Mouse (Mus musculus) erythroblast, embryonic 14.5 days (primary cell): ENCODE measurements around the gene Asxl2. TPM values are rescaled to one million over a fixed set of nuclear protein-coding genes. Genes with fewer than 3 reads are reported as not detected.
"Not testable (repeated sequence)": the region's sequence is repeated elsewhere in the genome, so short reads cannot be mapped to it uniquely, and the experiment has no call there.

Experiments
- H3K27me3 ChIP-seq: 2 replicates; pipeline ENCODE4 v1.6.1; 2012; ENCODE audit warnings: inconsistent platforms; ENCODE audit not compliant: control insufficient read depth
- H3K36me3 ChIP-seq: 2 replicates; pipeline ENCODE4 v1.6.1; 2012; ENCODE audit warnings: mild to moderate bottlenecking, inconsistent platforms; ENCODE audit not compliant: control insufficient read depth
- H3K4me1 ChIP-seq: 2 replicates; pipeline ENCODE4 v1.6.1; 2012; ENCODE audit warnings: inconsistent platforms; ENCODE audit not compliant: control insufficient read depth
- H3K4me3 ChIP-seq: replicated peaks from 2 replicates; pipeline ENCODE3; 2012; ENCODE audit warnings: moderate library complexity, mild to moderate bottlenecking, inconsistent platforms
- H3K9me3 ChIP-seq: 2 replicates; pipeline ENCODE4 v1.6.1; 2012; ENCODE audit warnings: low read length, inconsistent platforms, mixed read lengths; ENCODE audit not compliant: control insufficient read depth
- GATA1 ChIP-seq: IDR thresholded peaks from 2 replicates; pipeline ENCODE4 v1.6.1; 2012; ENCODE audit warnings: low read length, inconsistent platforms, mixed read lengths
- TAL1 ChIP-seq: IDR thresholded peaks from 3 replicates; pipeline ENCODE4 v1.6.1; 2012; ENCODE audit warnings: low read length, inconsistent platforms, mixed read lengths
- polyA plus RNA-seq: library from polyadenylated mRNA; stranded (reverse); fragments of >175 nt; gene quantifications from 2 replicates; pipeline ENCODE4 v1.2.3, GENCODE M21; 2012

Gene Asxl2
- polyA plus RNA-seq, 1 experiment = 1.1 TPM

GRCm38 (mm10) chr12:3391276-3391675, 35.4 kb upstream of the Asxl2 start:
- Histone ChIP-seq H3K27me3 (no peaks in the 10 kb centered on the region), H3K36me3 (no peaks in the 10 kb centered on the region), H3K4me3 (no peak overlapping the region), H3K9me3 (no peaks in the 10 kb centered on the region), H3K4me1 (peaks cover 9% of the 10 kb centered on the region)
- no peak for TF ChIP-seq GATA1

GRCm38 (mm10) chr12:3393140-3393539, 33.5 kb upstream of the Asxl2 start:
- Histone ChIP-seq H3K4me1 (peaks cover 9% of the 10 kb centered on the region), H3K4me3 (no peak overlapping the region), H3K9me3 (no peaks in the 10 kb centered on the region), H3K36me3 (no peaks in the 10 kb centered on the region), H3K27me3 (no peaks in the 10 kb centered on the region)
- TF ChIP-seq TAL1 (no peak), GATA1 (no peak)

DNA sequence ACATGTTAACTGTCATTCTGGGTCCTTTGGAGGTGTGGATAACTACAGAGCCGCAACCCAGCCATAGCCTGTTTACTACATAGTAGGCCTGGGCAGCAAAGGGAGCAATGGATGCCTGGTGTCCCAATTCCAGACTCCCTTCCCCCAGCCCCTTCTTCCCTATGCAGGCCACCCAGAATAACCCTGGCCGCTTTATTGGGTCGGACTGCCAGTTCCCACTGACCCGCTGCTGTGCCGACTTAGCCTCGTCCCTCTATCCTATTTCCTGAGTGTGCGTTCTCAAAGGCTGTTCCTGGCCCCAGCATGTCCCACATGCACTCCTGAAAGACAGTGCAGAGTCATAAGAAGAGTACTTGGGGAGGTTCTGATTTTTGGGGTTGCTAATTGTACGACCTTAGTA, 29.7 kb upstream of the Asxl2 start:
- H3K36me3 ChIP-seq = no peaks in the 10 kb centered on the region
- no peak overlapping the region for H3K4me3 ChIP-seq
- no peaks in the 10 kb centered on the region for H3K4me1 ChIP-seq
- H3K9me3 ChIP-seq = no peaks in the 10 kb centered on the region
- TF ChIP-seq TAL1 = no peak
- TF ChIP-seq GATA1 = no peak
- no peaks in the 10 kb centered on the region for H3K27me3 ChIP-seq

DNA sequence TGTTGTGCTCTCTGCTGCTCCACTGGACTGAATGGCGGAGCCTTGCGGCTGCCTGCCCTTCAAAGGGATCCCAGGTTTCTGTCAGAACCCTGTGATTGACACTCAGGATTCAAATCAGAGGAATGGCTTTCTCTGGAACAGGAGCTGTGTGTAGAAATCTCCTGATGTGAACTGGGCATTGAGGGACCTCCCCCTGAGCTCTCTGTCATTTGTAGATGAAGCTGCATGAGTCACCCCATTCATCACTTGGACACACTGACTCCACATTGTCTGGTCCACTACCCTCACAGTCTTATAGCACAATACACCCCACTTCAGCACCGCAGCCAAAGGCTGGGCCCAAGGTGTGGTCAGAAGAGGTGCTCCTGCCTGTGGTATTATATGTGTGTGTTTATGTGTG, 21.0 kb upstream of the Asxl2 start:
- peaks cover 25% of the 10 kb centered on the region for H3K36me3 ChIP-seq
- H3K9me3 ChIP-seq, H3K27me3 ChIP-seq, H3K4me3 ChIP-seq, H3K4me1 ChIP-seq: not testable (repeated sequence)

DNA sequence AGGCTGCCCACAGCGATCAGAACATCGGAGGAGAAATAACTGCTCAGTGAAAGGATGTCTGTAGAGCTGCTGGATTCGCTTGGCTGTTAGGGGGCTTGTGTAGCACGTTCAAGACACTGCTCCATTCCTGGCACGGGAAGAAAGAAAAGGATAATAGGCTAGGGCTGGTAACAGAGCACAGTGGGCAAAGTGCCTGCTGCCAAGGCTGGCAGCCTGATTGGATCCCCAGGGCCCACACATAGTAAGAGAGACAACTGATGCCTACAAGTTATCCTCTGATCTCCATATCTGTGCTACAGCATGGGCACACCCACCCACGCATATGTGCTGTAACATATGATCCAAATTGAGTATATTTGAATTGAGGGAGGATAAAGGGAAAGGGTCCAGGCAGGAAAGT, 20.1 kb upstream of the Asxl2 start:
- TF ChIP-seq TAL1 (no peak), GATA1 (no peak)
- Histone ChIP-seq H3K4me1 (no peaks in the 10 kb centered on the region), H3K27me3 (no peaks in the 10 kb centered on the region), H3K36me3 (peaks cover 25% of the 10 kb centered on the region), H3K4me3 (no peak overlapping the region), H3K9me3 (no peaks in the 10 kb centered on the region)

DNA sequence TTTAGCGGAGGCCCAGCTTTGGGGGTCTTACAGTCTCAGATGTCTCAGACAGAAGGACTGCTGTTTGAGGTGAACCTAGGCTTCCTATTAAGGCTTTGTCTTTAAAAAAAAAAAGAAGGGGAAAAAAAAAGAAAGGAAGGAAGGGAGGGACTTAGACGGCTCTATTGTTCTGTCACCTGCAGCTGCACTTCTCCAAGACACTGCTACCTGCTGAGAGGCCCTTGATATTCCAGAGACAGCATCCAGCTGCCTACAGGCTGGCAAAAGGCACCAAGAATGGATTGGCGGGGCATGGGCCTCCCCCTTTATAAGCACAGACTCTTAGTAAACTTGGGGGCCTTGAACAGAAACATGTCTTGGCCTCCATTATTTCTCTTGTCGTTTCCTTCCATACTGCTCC, 11.7 kb upstream of the Asxl2 start:
- Histone ChIP-seq H3K4me1 (no peaks in the 10 kb centered on the region), H3K4me3 (no peak overlapping the region), H3K27me3 (no peaks in the 10 kb centered on the region), H3K36me3 (peaks cover 29% of the 10 kb centered on the region), H3K9me3 (peaks cover 6% of the 10 kb centered on the region)
- no peak for TF ChIP-seq GATA1
- TF ChIP-seq TAL1 = no peak

- TF ChIP-seq GATA1 (no peak), TAL1 (no peak)
- no peaks in the 10 kb centered on the region for H3K4me1 ChIP-seq
- H3K4me3 ChIP-seq = no peak overlapping the region
- H3K36me3 ChIP-seq = peaks cover 52% of the 10 kb centered on the region
- peaks cover 6% of the 10 kb centered on the region for H3K9me3 ChIP-seq
- H3K27me3 ChIP-seq = no peaks in the 10 kb centered on the region
Measured at GRCm38 (mm10) chr12:3418761-3419160, 7.9 kb upstream of the Asxl2 start.

DNA sequence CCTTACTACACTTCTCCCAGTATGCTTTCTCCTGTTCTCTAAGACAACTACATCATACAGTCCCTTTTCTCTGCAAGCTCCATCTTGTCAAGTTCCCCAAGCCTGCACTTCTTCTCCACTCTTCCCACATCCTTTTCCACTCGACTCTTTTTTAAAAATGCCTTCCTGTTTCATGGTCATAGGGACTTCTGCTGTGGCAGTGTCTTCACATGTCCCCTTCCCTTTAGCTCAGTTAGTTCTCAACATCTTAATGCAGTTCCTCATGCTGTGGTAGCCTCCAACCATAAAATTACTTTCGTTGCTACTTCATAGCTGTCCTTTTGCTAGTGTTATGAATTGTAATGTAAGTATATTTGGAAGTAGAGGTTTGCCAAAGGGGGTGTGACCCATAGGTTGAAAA, 6.1 kb upstream of the Asxl2 start:
- Histone ChIP-seq H3K27me3 (no peaks in the 10 kb centered on the region), H3K4me1 (peaks cover 14% of the 10 kb centered on the region), H3K4me3 (no peak overlapping the region), H3K36me3 (peaks cover 48% of the 10 kb centered on the region), H3K9me3 (no peaks in the 10 kb centered on the region)
- TF ChIP-seq TAL1 (no peak), GATA1 (no peak)

DNA sequence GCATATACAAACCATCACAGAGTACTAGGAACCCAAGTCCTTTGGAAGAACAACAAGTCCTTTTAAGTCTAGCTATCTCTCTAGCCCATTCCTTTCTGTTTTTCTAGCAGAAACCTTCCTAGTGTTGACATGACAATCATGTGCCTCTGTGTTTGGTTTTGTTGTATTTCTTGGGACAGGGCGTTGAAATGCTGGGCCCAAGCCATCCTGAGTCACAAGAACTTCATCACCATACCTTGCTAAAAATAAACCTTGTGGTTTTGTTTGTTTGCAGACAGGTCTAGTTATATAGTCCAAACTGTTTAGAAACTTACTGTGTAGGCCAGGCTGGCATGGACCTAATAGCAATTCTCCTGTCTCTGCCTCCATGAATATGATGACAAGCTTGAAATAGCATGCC, 3.9 kb upstream of the Asxl2 start:
- Histone ChIP-seq H3K27me3 (no peaks in the 10 kb centered on the region), H3K9me3 (no peaks in the 10 kb centered on the region), H3K36me3 (peaks cover 36% of the 10 kb centered on the region), H3K4me3 (no peak overlapping the region), H3K4me1 (peaks cover 21% of the 10 kb centered on the region)
- TF ChIP-seq TAL1 (no peak), GATA1 (no peak)

GRCm38 (mm10) chr12:3424179-3424578, 2.5 kb upstream of the Asxl2 start:
- H3K27me3 ChIP-seq = no peaks in the 10 kb centered on the region
- TF ChIP-seq TAL1 (no peak), GATA1 (no peak)
- peaks cover 30% of the 10 kb centered on the region for H3K36me3 ChIP-seq
- H3K9me3 ChIP-seq = no peaks in the 10 kb centered on the region
- peaks cover 29% of the 10 kb centered on the region for H3K4me1 ChIP-seq
- H3K4me3 ChIP-seq = peak overlapping the region; percentile 18
